Mouse (Mus musculus) liver, postnatal 0 days (tissue): ENCODE data around the gene Pecam1. TPM values are rescaled to one million over a fixed set of nuclear protein-coding genes. Genes with fewer than 3 reads are reported as not detected.
A peak's percentile ranks its signal among the peaks of the same experiment; 100 is the strongest.

Experiments used
- ATAC-seq: fragments of 200-750 bp; cut with Nextera tagmentation; 2 replicates; pipeline ENCODE4 v1.8.0; 2017; ENCODE audit warnings: mild to moderate bottlenecking, moderate library complexity
- DNase-seq: peaks from one replicate; pipeline ENCODE4 v3.0.0-alpha.2; 2016
- H3K27ac ChIP-seq: fragments of 300-500 bp; sonication (generic); 2 replicates; pipeline ENCODE4 v1.5.1; 2014; ENCODE audit warnings: antibody characterized with exemption, moderate library complexity, mild to moderate bottlenecking, low read depth
- H3K27me3 ChIP-seq: fragments of 300-500 bp; sonication (generic); 2 replicates; pipeline ENCODE4 v1.6.1; 2014; ENCODE audit warnings: low read length, control low read depth, mixed read lengths; ENCODE audit not compliant: insufficient read depth
- H3K36me3 ChIP-seq: fragments of 300-500 bp; sonication (generic); replicated peaks from 2 replicates; pipeline ENCODE4 v1.6.1; 2014; ENCODE audit warnings: mild to moderate bottlenecking, control low read depth, low read length, moderate library complexity, mixed read lengths; ENCODE audit not compliant: insufficient read depth
- H3K4me1 ChIP-seq: fragments of 300-500 bp; sonication (generic); 2 replicates; pipeline ENCODE4 v1.6.1; 2014; ENCODE audit warnings: antibody characterized with exemption, mild to moderate bottlenecking, control low read depth; ENCODE audit not compliant: insufficient read depth
- H3K4me2 ChIP-seq: fragments of 300-500 bp; sonication (generic); 2 replicates; pipeline ENCODE4 v1.6.1; 2014; ENCODE audit warnings: low read depth, mild to moderate bottlenecking, low read length, moderate library complexity, mixed read lengths
- H3K4me3 ChIP-seq: fragments of 300-500 bp; sonication (generic); 2 replicates; pipeline ENCODE4 v1.5.1; 2014; ENCODE audit warnings: low read depth, low read length
- H3K9ac ChIP-seq: fragments of 300-500 bp; sonication (generic); replicated peaks from 2 replicates; pipeline ENCODE4 v1.6.1; 2014; ENCODE audit warnings: mild to moderate bottlenecking, moderate library complexity
- H3K9me3 ChIP-seq: fragments of 300-500 bp; sonication (generic); 2 replicates; pipeline ENCODE4 v1.6.1; 2016; ENCODE audit warnings: mild to moderate bottlenecking, control low read depth, low read length, mixed read lengths
- CTCF ChIP-seq: sonication (generic); IDR thresholded peaks from 2 replicates; pipeline ENCODE4 v1.5.1; 2016; ENCODE audit warnings: antibody characterized with exemption, low read depth
- EP300 ChIP-seq: IDR thresholded peaks from 2 replicates; pipeline ENCODE4 v1.6.1; 2016; ENCODE audit warnings: antibody characterized with exemption, low read depth, mild to moderate bottlenecking
- WGBS: fragments of 180-500 bp; shearing (Covaris S2); extraction: QIAGEN DNeasy Blood & Tissue Kit; methylation state at CpG from one replicate; pipeline ENCODE4 v1.1.7; 2014; ENCODE audit not compliant: insufficient replicate concordance; 5-methylcytosine and 5-hydroxymethylcytosine counted together
- polyA plus RNA-seq: library from polyadenylated mRNA; unstranded; fragments of >200 nt; fragmentation: Nextera tagmentation; extraction: Ambion mirVana; gene quantifications from 2 replicates; pipeline ENCODE4 v1.2.1, GENCODE M21; 2015

Pecam1 gene
- polyA plus RNA-seq, 1 experiment from 2014 or later: 9.2 TPM

- no peak overlapping the region for H3K9ac ChIP-seq
- H3K4me1 ChIP-seq: no peaks in the 10 kb centered on the region
- no peaks in the 10 kb centered on the region for H3K27me3 ChIP-seq
- H3K9me3 ChIP-seq: no peaks in the 10 kb centered on the region
- no peak overlapping the region for H3K27ac ChIP-seq
- DNase-seq (no peak), ATAC-seq (no peak)
- no peak overlapping the region for H3K4me2 ChIP-seq
- no peak for TF ChIP-seq CTCF
- no peak for TF ChIP-seq EP300
- 58% methylated on average over 4 of the region's 4 CpGs for WGBS
- H3K36me3 ChIP-seq: peaks cover 30% of the 10 kb centered on the region
- H3K4me3 ChIP-seq: no peak overlapping the region
These were observed 57.5 kb downstream of the Pecam1 start for GRCm38 (mm10) chr11:106692890-106693289.

- ATAC-seq (no peak), DNase-seq (no peak)
- TF ChIP-seq CTCF (no peak), EP300 (no peak)
These were observed 62.1 kb downstream of the Pecam1 start for GRCm38 (mm10) chr11:106688375-106688774.

GRCm38 (mm10) chr11:106687293-106687692 is 63.1 kb downstream of the Pecam1 start:
- ATAC-seq (no peak), DNase-seq (no peak)
- H3K9me3 ChIP-seq: no peaks in the 10 kb centered on the region
- WGBS: 55% methylated on average over 9 of the region's 9 CpGs
- no peak overlapping the region for H3K4me3 ChIP-seq
- no peaks in the 10 kb centered on the region for H3K4me1 ChIP-seq
- H3K27me3 ChIP-seq: no peaks in the 10 kb centered on the region
- H3K36me3 ChIP-seq: peaks cover 28% of the 10 kb centered on the region
- no peak overlapping the region for H3K9ac ChIP-seq
- TF ChIP-seq CTCF: no peak
- no peak for TF ChIP-seq EP300
- no peak overlapping the region for H3K27ac ChIP-seq
- no peak overlapping the region for H3K4me2 ChIP-seq

More at GRCm38 (mm10) chr11:106688375-106688774, 62.1 kb downstream of the Pecam1 start:
- Histone ChIP-seq H3K36me3 (peaks cover 25% of the 10 kb centered on the region), H3K27me3 (no peaks in the 10 kb centered on the region), H3K9me3 (no peaks in the 10 kb centered on the region), H3K4me3 (no peak overlapping the region), H3K27ac (no peak overlapping the region), H3K4me1 (no peaks in the 10 kb centered on the region), H3K4me2 (no peak overlapping the region), H3K9ac (no peak overlapping the region)
- 48% methylated on average over 5 of the region's 5 CpGs for WGBS

- no peaks in the 10 kb centered on the region for H3K27me3 ChIP-seq
- H3K4me1 ChIP-seq: no peaks in the 10 kb centered on the region
- no peak overlapping the region for H3K4me2 ChIP-seq
- ATAC-seq (no peak), DNase-seq (no peak)
- 82% methylated on average over 8 of the region's 8 CpGs for WGBS
- no peak overlapping the region for H3K4me3 ChIP-seq
- no peak overlapping the region for H3K27ac ChIP-seq
- H3K9me3 ChIP-seq: no peaks in the 10 kb centered on the region
- peaks cover 17% of the 10 kb centered on the region for H3K36me3 ChIP-seq
- no peak overlapping the region for H3K9ac ChIP-seq
- TF ChIP-seq EP300 (no peak), CTCF (no peak)
These were observed 66.4 kb downstream of the Pecam1 start for GRCm38 (mm10) chr11:106684027-106684426.

GRCm38 (mm10) chr11:106683345-106683744 is 67.1 kb downstream of the Pecam1 start:
- no peak for TF ChIP-seq EP300
- no peak for TF ChIP-seq CTCF
- H3K9ac ChIP-seq: no peak overlapping the region

GRCm38 (mm10) chr11:106681138-106681537 is 69.3 kb downstream of the Pecam1 start:
- ATAC-seq: no peak
- no peak for DNase-seq
- 66% methylated on average over 6 of the region's 6 CpGs for WGBS

More at GRCm38 (mm10) chr11:106683345-106683744, 67.1 kb downstream of the Pecam1 start:
- H3K4me1 ChIP-seq: no peaks in the 10 kb centered on the region; the same call in 1 of the 2 replicates
- no peaks in the 10 kb centered on the region for H3K9me3 ChIP-seq
- H3K4me3 ChIP-seq: no peak overlapping the region
- ATAC-seq: no peak
- H3K36me3 ChIP-seq: peaks cover 15% of the 10 kb centered on the region
- no peaks in the 10 kb centered on the region for H3K27me3 ChIP-seq
- WGBS: 64% methylated on average over 3 of the region's 3 CpGs
- no peak overlapping the region for H3K4me2 ChIP-seq
- H3K27ac ChIP-seq: no peak overlapping the region
- no peak for DNase-seq

GRCm38 (mm10) chr11:106679874-106680273 is 70.6 kb downstream of the Pecam1 start:
- Histone ChIP-seq H3K4me2 (no peak overlapping the region), H3K27me3 (no peaks in the 10 kb centered on the region), H3K9ac (no peak overlapping the region), H3K27ac (no peak overlapping the region), H3K36me3 (peaks cover 10% of the 10 kb centered on the region), H3K9me3 (no peaks in the 10 kb centered on the region), H3K4me1 (peaks cover 16% of the 10 kb centered on the region), H3K4me3 (no peak overlapping the region)
- WGBS: 56% methylated on average over 6 of the region's 6 CpGs
- DNase-seq (no peak), ATAC-seq (no peak)
- TF ChIP-seq EP300 (no peak), CTCF (peak; percentile 55)

More at GRCm38 (mm10) chr11:106681138-106681537, 69.3 kb downstream of the Pecam1 start:
- Histone ChIP-seq H3K27ac (no peak overlapping the region), H3K9me3 (no peaks in the 10 kb centered on the region), H3K4me2 (no peak overlapping the region), H3K4me3 (no peak overlapping the region), H3K9ac (no peak overlapping the region), H3K4me1 (peaks cover 4% of the 10 kb centered on the region; the same call in 1 of the 2 replicates), H3K36me3 (peaks cover 10% of the 10 kb centered on the region), H3K27me3 (no peaks in the 10 kb centered on the region)
- TF ChIP-seq CTCF (no peak), EP300 (no peak)
